Mouse (Mus musculus): Measurements from ENCODE around the gene Adam6a. TPM values are rescaled to one million over a fixed set of nuclear protein-coding genes. Genes with fewer than 3 reads are reported as not detected.
"Not testable (repeated sequence)": the region's sequence is repeated elsewhere in the genome, so short reads cannot be mapped to it uniquely, and the experiment has no call there.

Adam6a gene
- not detected in 2 replicates for polyA plus RNA-seq (2016; fragmentation: Nextera tagmentation; extraction: Ambion mirVana)

DNA sequence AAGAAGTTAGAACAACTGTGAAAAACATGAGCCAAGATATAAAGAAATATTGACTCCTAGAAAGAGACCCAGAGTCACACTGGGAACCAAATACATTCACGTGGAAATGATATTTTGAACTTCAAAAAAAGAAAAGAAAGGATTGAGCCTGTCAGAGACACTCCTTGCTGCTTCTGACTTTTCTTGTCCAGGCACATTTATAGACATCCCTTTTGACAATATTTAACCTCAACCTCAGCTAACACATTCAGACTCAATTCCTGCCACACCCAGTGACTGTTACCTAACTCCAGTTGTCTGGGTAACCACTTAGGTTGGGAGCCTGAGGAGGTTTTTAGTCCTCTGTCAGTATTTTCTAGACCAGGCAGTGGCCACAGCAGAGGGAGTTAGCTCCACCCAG is at the start of gene Adam6a:
Gene Adam6a (plus strand): TSS at position 301 of the 400 bp plus-strand sequence.
- WGBS = 90% methylated on average over 1 of the region's 1 CpGs
- H3K4me3 ChIP-seq; H3K27ac ChIP-seq; H3K27me3 ChIP-seq (replicated peaks); H3K9me3 ChIP-seq; H3K4me2 ChIP-seq (replicated peaks); H3K36me3 ChIP-seq; H3K9ac ChIP-seq; H3K4me1 ChIP-seq; ATAC-seq (ENCODE audit: low FRiP score, low read depth): not testable (repeated sequence)

DNA sequence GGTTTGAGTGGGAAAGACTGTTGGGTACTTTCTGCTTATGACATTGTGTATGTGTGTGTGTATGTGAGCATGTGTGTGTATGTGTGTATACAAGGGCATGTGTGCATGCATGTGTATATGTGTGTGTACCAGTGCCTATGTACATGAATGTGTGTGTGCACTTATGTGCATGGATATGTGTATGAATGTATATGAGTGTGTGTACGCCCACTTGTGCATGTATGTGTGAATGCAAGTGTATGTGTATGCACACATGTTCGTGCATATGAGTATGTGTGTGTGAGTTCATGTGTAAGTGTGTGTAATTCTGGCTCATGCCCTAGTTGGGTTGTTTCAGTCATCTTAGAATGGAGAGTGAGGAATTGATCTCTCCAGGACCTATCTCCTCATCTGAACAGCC is 17.8 kb upstream of the Adam6a start:
- no peak overlapping the region for H3K4me2 ChIP-seq (replicated peaks)
- 78% methylated on average over 2 of the region's 2 CpGs for WGBS

DNA sequence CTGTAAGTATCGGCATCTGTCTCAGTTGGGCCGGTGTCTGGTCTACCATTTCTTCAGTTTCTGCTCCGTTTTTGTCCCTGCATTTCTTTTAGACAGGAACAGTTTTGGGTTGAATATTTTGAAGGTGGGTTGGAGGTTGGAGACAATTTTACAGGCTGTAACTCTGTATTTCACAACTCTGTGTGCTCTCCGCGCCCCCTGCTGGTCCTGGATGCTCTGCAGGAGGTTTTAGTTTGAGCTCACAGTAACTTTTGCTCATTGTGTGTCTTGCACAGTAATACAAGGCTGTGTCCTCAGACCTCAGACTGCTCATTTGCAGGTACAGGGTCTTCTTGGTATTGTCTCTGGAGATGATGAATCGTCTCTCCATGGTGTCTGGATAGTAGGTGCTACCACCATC is 34.5 kb downstream of the Adam6a start:
- H3K4me3 ChIP-seq = no peak overlapping the region
- H3K36me3 ChIP-seq = no peaks in the 10 kb centered on the region
- H3K27me3 ChIP-seq (replicated peaks) = no peaks in the 10 kb centered on the region
- 55% methylated on average over 6 of the region's 6 CpGs for WGBS
- H3K9ac ChIP-seq = no peak overlapping the region
- H3K27ac ChIP-seq = no peak overlapping the region
- H3K4me2 ChIP-seq (replicated peaks) = no peak overlapping the region
- peaks cover 11% of the 10 kb centered on the region for H3K9me3 ChIP-seq
- no peaks in the 10 kb centered on the region for H3K4me1 ChIP-seq
- ATAC-seq (ENCODE audit: low FRiP score, low read depth) = no peak

More for the DNA sequence above, 17.8 kb upstream of the Adam6a start:
- Histone ChIP-seq H3K9ac (no peak overlapping the region), H3K4me1 (no peaks in the 10 kb centered on the region), H3K27me3 (replicated peaks) (no peaks in the 10 kb centered on the region), H3K9me3 (peaks cover 11% of the 10 kb centered on the region), H3K27ac (no peak overlapping the region), H3K4me3 (no peak overlapping the region), H3K36me3 (no peaks in the 10 kb centered on the region)
- no peak for ATAC-seq (ENCODE audit: low FRiP score, low read depth)

DNA sequence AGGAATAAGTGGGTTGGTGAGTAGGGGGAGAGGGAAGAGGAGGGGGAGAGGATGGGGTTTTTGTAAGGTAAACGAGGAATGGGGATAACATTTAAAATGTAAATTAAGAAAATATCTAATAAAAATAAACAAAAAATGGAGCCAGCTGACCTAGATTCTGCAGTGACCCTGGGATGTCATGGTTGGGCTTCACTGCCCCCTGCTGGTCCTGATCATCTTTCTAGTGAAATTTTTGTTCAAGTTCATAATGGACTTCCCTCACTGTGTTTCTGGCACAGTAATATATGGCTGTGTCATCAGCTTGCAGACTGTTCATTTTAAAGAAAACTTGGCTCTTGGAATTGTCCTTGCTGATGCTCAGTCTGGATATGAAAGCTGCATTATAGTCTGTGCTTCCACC is 44.3 kb downstream of the Adam6a start:
- H3K36me3 ChIP-seq = no peaks in the 10 kb centered on the region
- WGBS = 74% methylated on average over 1 of the region's 1 CpGs

More for the DNA sequence above, 44.3 kb downstream of the Adam6a start:
- Histone ChIP-seq H3K9ac (no peak overlapping the region), H3K27me3 (replicated peaks) (no peaks in the 10 kb centered on the region), H3K27ac (no peak overlapping the region), H3K4me2 (replicated peaks) (no peak overlapping the region), H3K4me1 (no peaks in the 10 kb centered on the region), H3K4me3 (no peak overlapping the region), H3K9me3 (0 out of 2 replicates have a peak, but pooled peaks cover 1% of the 10 kb centered on the region)
- ATAC-seq (ENCODE audit: low FRiP score, low read depth) = no peak

Other genes starting within 250 kb of the Adam6a start
- gene Adam6b, start 54.4 kb upstream of the Adam6a start, polyA plus RNA-seq (2016; fragmentation: Nextera tagmentation; extraction: Ambion mirVana) = not detected in 2 replicates